Mouse (Mus musculus): Measurements from ENCODE around the gene Zdhhc1. TPM values are rescaled to one million over a fixed set of nuclear protein-coding genes. Genes with fewer than 3 reads are reported as not detected.

Zdhhc1 gene
- polyA plus RNA-seq, 1 experiment from 2014 or later = 30.1 TPM

Other genes with a start within 250 kb of the Zdhhc1 start
- 37.0 and 42.8 TPM in 2 replicates for gene B3gnt9, start 241.7 kb downstream of the Zdhhc1 start, polyA plus RNA-seq (2014; fragmentation: Nextera tagmentation; extraction: Ambion mirVana)
- 21.1 and 23.3 TPM in 2 replicates for gene Tradd, start 232.3 kb downstream of the Zdhhc1 start, polyA plus RNA-seq (2014; fragmentation: Nextera tagmentation; extraction: Ambion mirVana)
- gene Fbxl8, start 232.3 kb downstream of the Zdhhc1 start, polyA plus RNA-seq (2014; fragmentation: Nextera tagmentation; extraction: Ambion mirVana) = 2.9 and 3.2 TPM in 2 replicates
- gene Hsf4, start 227.1 kb downstream of the Zdhhc1 start, polyA plus RNA-seq (2014; fragmentation: Nextera tagmentation; extraction: Ambion mirVana) = 0.38 and 0.49 TPM in 2 replicates
- gene Nol3, start 220.8 kb downstream of the Zdhhc1 start, polyA plus RNA-seq (2014; fragmentation: Nextera tagmentation; extraction: Ambion mirVana) = 5.3 and 5.4 TPM in 2 replicates
- gene 4931428F04Rik, start 207.0 kb downstream of the Zdhhc1 start, polyA plus RNA-seq (2014; fragmentation: Nextera tagmentation; extraction: Ambion mirVana) = 8.1 and 10.6 TPM in 2 replicates
- 7.7 and 8.9 TPM in 2 replicates for gene Exoc3l, start 200.8 kb downstream of the Zdhhc1 start, polyA plus RNA-seq (2014; fragmentation: Nextera tagmentation; extraction: Ambion mirVana)
- gene E2f4, start 199.2 kb downstream of the Zdhhc1 start, polyA plus RNA-seq (2014; fragmentation: Nextera tagmentation; extraction: Ambion mirVana) = 72.2 and 73.8 TPM in 2 replicates
- gene Elmo3, start 191.3 kb downstream of the Zdhhc1 start, polyA plus RNA-seq (2014; fragmentation: Nextera tagmentation; extraction: Ambion mirVana) = 5.1 and 7.4 TPM in 2 replicates
- 1.4 and 2.4 TPM in 2 replicates for gene Lrrc29, start 170.6 kb downstream of the Zdhhc1 start, polyA plus RNA-seq (2014; fragmentation: Nextera tagmentation; extraction: Ambion mirVana)
- gene Tmem208, start 170.5 kb downstream of the Zdhhc1 start, polyA plus RNA-seq (2014; fragmentation: Nextera tagmentation; extraction: Ambion mirVana) = 112 and 132 TPM in 2 replicates
- 2.4 and 2.7 TPM in 2 replicates for gene Fhod1, start 148.9 kb downstream of the Zdhhc1 start, polyA plus RNA-seq (2014; fragmentation: Nextera tagmentation; extraction: Ambion mirVana)
- 3.0 and 3.3 TPM in 2 replicates for gene Slc9a5, start 148.1 kb downstream of the Zdhhc1 start, polyA plus RNA-seq (2014; fragmentation: Nextera tagmentation; extraction: Ambion mirVana)
- 0.25 and 0.63 TPM in 2 replicates for gene Plekhg4, start 123.6 kb downstream of the Zdhhc1 start, polyA plus RNA-seq (2014; fragmentation: Nextera tagmentation; extraction: Ambion mirVana)
- not detected in 2 replicates for gene Kctd19, start 83.4 kb downstream of the Zdhhc1 start, polyA plus RNA-seq (2014; fragmentation: Nextera tagmentation; extraction: Ambion mirVana)
- gene Lrrc36, start 83.3 kb downstream of the Zdhhc1 start, polyA plus RNA-seq (2014; fragmentation: Nextera tagmentation; extraction: Ambion mirVana) = 0.46 and 0.58 TPM in 2 replicates
- 186 and 243 TPM in 2 replicates for gene Tppp3, start 25.4 kb downstream of the Zdhhc1 start, polyA plus RNA-seq (2014; fragmentation: Nextera tagmentation; extraction: Ambion mirVana)
- 1.1 and 2.2 TPM in 2 replicates for gene Hsd11b2, start 21.9 kb upstream of the Zdhhc1 start, polyA plus RNA-seq (2014; fragmentation: Nextera tagmentation; extraction: Ambion mirVana)
- gene Atp6v0d1, start 69.1 kb upstream of the Zdhhc1 start, polyA plus RNA-seq (2014; fragmentation: Nextera tagmentation; extraction: Ambion mirVana) = 92.7 and 102 TPM in 2 replicates
- gene Ripor1, start 108.4 kb upstream of the Zdhhc1 start, polyA plus RNA-seq (2014; fragmentation: Nextera tagmentation; extraction: Ambion mirVana) = 22.4 and 23.6 TPM in 2 replicates
- gene Ctcf, start 139.7 kb upstream of the Zdhhc1 start, polyA plus RNA-seq (2014; fragmentation: Nextera tagmentation; extraction: Ambion mirVana) = 80.9 and 82.5 TPM in 2 replicates
- 1.7 and 1.9 TPM in 2 replicates for gene Agrp, start 140.5 kb upstream of the Zdhhc1 start, polyA plus RNA-seq (2014; fragmentation: Nextera tagmentation; extraction: Ambion mirVana)
- 1.1 and 1.4 TPM in 2 replicates for gene Carmil2, start 189.4 kb upstream of the Zdhhc1 start, polyA plus RNA-seq (2014; fragmentation: Nextera tagmentation; extraction: Ambion mirVana)
- 56.4 and 58.7 TPM in 2 replicates for gene Acd, start 204.2 kb upstream of the Zdhhc1 start, polyA plus RNA-seq (2014; fragmentation: Nextera tagmentation; extraction: Ambion mirVana)
- 17.8 and 18.4 TPM in 2 replicates for gene Pard6a, start 204.2 kb upstream of the Zdhhc1 start, polyA plus RNA-seq (2014; fragmentation: Nextera tagmentation; extraction: Ambion mirVana)
- gene 4933405L10Rik, start 210.8 kb upstream of the Zdhhc1 start, polyA plus RNA-seq (2014; fragmentation: Nextera tagmentation; extraction: Ambion mirVana) = 0.42 TPM in 1 of 2 replicates, not detected in the other
- gene Enkd1, start 211.3 kb upstream of the Zdhhc1 start, polyA plus RNA-seq (2014; fragmentation: Nextera tagmentation; extraction: Ambion mirVana) = 20.7 and 20.8 TPM in 2 replicates